Mouse (Mus musculus): ENCODE data around the gene Enho. TPM values are rescaled to one million over a fixed set of nuclear protein-coding genes. Genes with fewer than 3 reads are reported as not detected.

Gene Enho
- polyA plus RNA-seq, 1 experiment from 2014 or later = 6.3 TPM

GRCm38 (mm10) chr4:41614156-41614555, 26.0 kb downstream of the Enho start:
- Histone ChIP-seq H3K27ac (replicated peaks in 1 of 2; ENCODE audit: control insufficient read depth in 1 of 2, insufficient read depth in 1 of 2, low read depth in 2 of 2, low read length in 2 of 2) (no peak overlapping the region), H3K4me1 (ENCODE audit: control insufficient read depth in 2 of 2, insufficient read depth in 2 of 2, low read length in 2 of 2) (no peaks in the 10 kb centered on the region), H3K36me3 (ENCODE audit: control insufficient read depth, insufficient read depth, low read length) (no peaks in the 10 kb centered on the region), H3K9ac (ENCODE audit: low read length) (no peak overlapping the region), H3K27me3 (ENCODE audit: control insufficient read depth, insufficient read depth, low read length) (no peaks in the 10 kb centered on the region; the same call in 1 of the 2 replicates), H3K4me2 (ENCODE audit: low read length) (no peak overlapping the region), H3K9me3 (ENCODE audit: control insufficient read depth, low read length) (no peaks in the 10 kb centered on the region), H3K4me3 (ENCODE audit: control insufficient read depth in 1 of 2, insufficient read depth in 1 of 2, low read depth in 1 of 2, low read length in 2 of 2) (no peak overlapping the region)
- 7% methylated on average over 7 of the region's 7 CpGs for WGBS
- no peak for ATAC-seq (ENCODE audit: insufficient number of reproducible peaks, insufficient read depth, low FRiP score, low read depth)

GRCm38 (mm10) chr4:41612166-41612565, 28.0 kb downstream of the Enho start:
- ATAC-seq (ENCODE audit: insufficient number of reproducible peaks, insufficient read depth, low FRiP score, low read depth) = no peak

GRCm38 (mm10) chr4:41610594-41610980, 29.5 kb downstream of the Enho start:
- H3K27ac ChIP-seq (replicated peaks in 1 of 2; ENCODE audit: control insufficient read depth in 1 of 2, insufficient read depth in 1 of 2, low read depth in 2 of 2, low read length in 2 of 2) = no peak overlapping the region
- 46% methylated on average over 6 of the region's 6 CpGs for WGBS
- H3K4me3 ChIP-seq (ENCODE audit: control insufficient read depth in 1 of 2, insufficient read depth in 1 of 2, low read depth in 1 of 2, low read length in 2 of 2) = no peak overlapping the region
- no peak for ATAC-seq (ENCODE audit: insufficient number of reproducible peaks, insufficient read depth, low FRiP score, low read depth)
- no peak overlapping the region for H3K9ac ChIP-seq (ENCODE audit: low read length)
- H3K9me3 ChIP-seq (ENCODE audit: control insufficient read depth, low read length) = no peaks in the 10 kb centered on the region
- no peaks in the 10 kb centered on the region for H3K36me3 ChIP-seq (ENCODE audit: control insufficient read depth, insufficient read depth, low read length)
- no peaks in the 10 kb centered on the region for H3K4me1 ChIP-seq (ENCODE audit: control insufficient read depth in 2 of 2, insufficient read depth in 2 of 2, low read length in 2 of 2)
- no peak overlapping the region for H3K4me2 ChIP-seq (ENCODE audit: low read length)
- no peaks in the 10 kb centered on the region for H3K27me3 ChIP-seq (ENCODE audit: control insufficient read depth, insufficient read depth, low read length)

More at GRCm38 (mm10) chr4:41612166-41612565, 28.0 kb downstream of the Enho start:
- no peak overlapping the region for H3K4me3 ChIP-seq (ENCODE audit: control insufficient read depth in 1 of 2, insufficient read depth in 1 of 2, low read depth in 1 of 2, low read length in 2 of 2)
- H3K27me3 ChIP-seq (ENCODE audit: control insufficient read depth, insufficient read depth, low read length) = no peaks in the 10 kb centered on the region
- H3K36me3 ChIP-seq (ENCODE audit: control insufficient read depth, insufficient read depth, low read length) = no peaks in the 10 kb centered on the region
- H3K9ac ChIP-seq (ENCODE audit: low read length) = no peak overlapping the region
- no peak overlapping the region for H3K4me2 ChIP-seq (ENCODE audit: low read length)
- no peaks in the 10 kb centered on the region for H3K9me3 ChIP-seq (ENCODE audit: control insufficient read depth, low read length)
- 38% methylated on average over 8 of the region's 8 CpGs for WGBS
- no peak overlapping the region for H3K27ac ChIP-seq (replicated peaks in 1 of 2; ENCODE audit: control insufficient read depth in 1 of 2, insufficient read depth in 1 of 2, low read depth in 2 of 2, low read length in 2 of 2)
- no peaks in the 10 kb centered on the region for H3K4me1 ChIP-seq (ENCODE audit: control insufficient read depth in 2 of 2, insufficient read depth in 2 of 2, low read length in 2 of 2)

GRCm38 (mm10) chr4:41609681-41610593, 30.2 kb downstream of the Enho start:
- Histone ChIP-seq H3K4me1 (ENCODE audit: control insufficient read depth in 2 of 2, insufficient read depth in 2 of 2, low read length in 2 of 2) (no peaks in the 10 kb centered on the region), H3K4me3 (ENCODE audit: control insufficient read depth in 1 of 2, insufficient read depth in 1 of 2, low read depth in 1 of 2, low read length in 2 of 2) (no peak overlapping the region), H3K9me3 (ENCODE audit: control insufficient read depth, low read length) (no peaks in the 10 kb centered on the region), H3K4me2 (ENCODE audit: low read length) (no peak overlapping the region), H3K9ac (ENCODE audit: low read length) (no peak overlapping the region), H3K27me3 (ENCODE audit: control insufficient read depth, insufficient read depth, low read length) (no peaks in the 10 kb centered on the region), H3K27ac (replicated peaks in 1 of 2; ENCODE audit: control insufficient read depth in 1 of 2, insufficient read depth in 1 of 2, low read depth in 2 of 2, low read length in 2 of 2) (no peak overlapping the region), H3K36me3 (ENCODE audit: control insufficient read depth, insufficient read depth, low read length) (no peaks in the 10 kb centered on the region)
- WGBS = 70% methylated on average over 10 of the region's 10 CpGs
- ATAC-seq (ENCODE audit: insufficient number of reproducible peaks, insufficient read depth, low FRiP score, low read depth) = no peak

GRCm38 (mm10) chr4:41606784-41607183, 33.3 kb downstream of the Enho start:
- H3K9ac ChIP-seq (ENCODE audit: low read length) = no peak overlapping the region
- 30% methylated on average over 4 of the region's 4 CpGs for WGBS
- no peak overlapping the region for H3K4me2 ChIP-seq (ENCODE audit: low read length)
- H3K27me3 ChIP-seq (ENCODE audit: control insufficient read depth, insufficient read depth, low read length) = peaks cover 4% of the 10 kb centered on the region; the same call in 1 of the 2 replicates
- no peak for ATAC-seq (ENCODE audit: insufficient number of reproducible peaks, insufficient read depth, low FRiP score, low read depth)
- H3K9me3 ChIP-seq (ENCODE audit: control insufficient read depth, low read length) = no peaks in the 10 kb centered on the region
- H3K4me3 ChIP-seq (ENCODE audit: control insufficient read depth in 1 of 2, insufficient read depth in 1 of 2, low read depth in 1 of 2, low read length in 2 of 2) = no peak overlapping the region
- H3K27ac ChIP-seq (replicated peaks in 1 of 2; ENCODE audit: control insufficient read depth in 1 of 2, insufficient read depth in 1 of 2, low read depth in 2 of 2, low read length in 2 of 2) = no peak overlapping the region
- H3K4me1 ChIP-seq (ENCODE audit: control insufficient read depth in 2 of 2, insufficient read depth in 2 of 2, low read length in 2 of 2) = no peaks in the 10 kb centered on the region
- no peaks in the 10 kb centered on the region for H3K36me3 ChIP-seq (ENCODE audit: control insufficient read depth, insufficient read depth, low read length)

GRCm38 (mm10) chr4:41604476-41605396, 35.4 kb downstream of the Enho start:
- Histone ChIP-seq H3K4me3 (ENCODE audit: control insufficient read depth in 1 of 2, insufficient read depth in 1 of 2, low read depth in 1 of 2, low read length in 2 of 2) (no peak overlapping the region), H3K27ac (replicated peaks in 1 of 2; ENCODE audit: control insufficient read depth in 1 of 2, insufficient read depth in 1 of 2, low read depth in 2 of 2, low read length in 2 of 2) (no peak overlapping the region), H3K4me2 (ENCODE audit: low read length) (no peak overlapping the region), H3K27me3 (ENCODE audit: control insufficient read depth, insufficient read depth, low read length) (peaks cover 4% of the 10 kb centered on the region; the same call in 1 of the 2 replicates), H3K9me3 (ENCODE audit: control insufficient read depth, low read length) (no peaks in the 10 kb centered on the region), H3K36me3 (ENCODE audit: control insufficient read depth, insufficient read depth, low read length) (no peaks in the 10 kb centered on the region), H3K9ac (ENCODE audit: low read length) (no peak overlapping the region), H3K4me1 (ENCODE audit: control insufficient read depth in 2 of 2, insufficient read depth in 2 of 2, low read length in 2 of 2) (no peaks in the 10 kb centered on the region)
- ATAC-seq (ENCODE audit: insufficient number of reproducible peaks, insufficient read depth, low FRiP score, low read depth) = no peak
- WGBS = 46% methylated on average over 8 of the region's 8 CpGs

- peaks cover 4% of the 10 kb centered on the region; the same call in 1 of the 2 replicates for H3K27me3 ChIP-seq (ENCODE audit: control insufficient read depth, insufficient read depth, low read length)
- no peak overlapping the region for H3K4me3 ChIP-seq (ENCODE audit: control insufficient read depth in 1 of 2, insufficient read depth in 1 of 2, low read depth in 1 of 2, low read length in 2 of 2)
- H3K9ac ChIP-seq (ENCODE audit: low read length) = no peak overlapping the region
- H3K4me2 ChIP-seq (ENCODE audit: low read length) = no peak overlapping the region
- no peak for ATAC-seq (ENCODE audit: insufficient number of reproducible peaks, insufficient read depth, low FRiP score, low read depth)
- no peaks in the 10 kb centered on the region for H3K9me3 ChIP-seq (ENCODE audit: control insufficient read depth, low read length)
- WGBS = 46% methylated on average over 4 of the region's 4 CpGs
- no peaks in the 10 kb centered on the region for H3K36me3 ChIP-seq (ENCODE audit: control insufficient read depth, insufficient read depth, low read length)
- no peak overlapping the region for H3K27ac ChIP-seq (replicated peaks in 1 of 2; ENCODE audit: control insufficient read depth in 1 of 2, insufficient read depth in 1 of 2, low read depth in 2 of 2, low read length in 2 of 2)
- no peaks in the 10 kb centered on the region for H3K4me1 ChIP-seq (ENCODE audit: control insufficient read depth in 2 of 2, insufficient read depth in 2 of 2, low read length in 2 of 2)
Observed at GRCm38 (mm10) chr4:41602818-41603217, 37.3 kb downstream of the Enho start.
